Mouse (Mus musculus): ENCODE data around the gene Gm20716.

Gene Gm20716

GRCm38 (mm10) chr2:168223326-168223725, 6.8 kb downstream of the Gm20716 start:
- no peak for DNase-seq

- no peak for DNase-seq
Measured at GRCm38 (mm10) chr2:168213788-168214397, 16.3 kb downstream of the Gm20716 start.

GRCm38 (mm10) chr2:168207883-168208282, 22.3 kb downstream of the Gm20716 start:
- DNase-seq = no peak

GRCm38 (mm10) chr2:168206725-168207644, 23.2 kb downstream of the Gm20716 start, which contains the start of gene Adnp:
Gene Adnp (minus strand): TSS chr2:168207112.
- peak; percentile 96 for DNase-seq

- DNase-seq = peak; percentile 29
Measured at GRCm38 (mm10) chr2:168205681-168206631, 24.2 kb downstream of the Gm20716 start.

GRCm38 (mm10) chr2:168205265-168205664, 24.9 kb downstream of the Gm20716 start:
- DNase-seq = peak; percentile 91

GRCm38 (mm10) chr2:168204476-168204999, 25.6 kb downstream of the Gm20716 start:
- no peak for DNase-seq

- DNase-seq = no peak
Measured at GRCm38 (mm10) chr2:168200014-168200691, 30.0 kb downstream of the Gm20716 start.

- no peak for DNase-seq
Measured at GRCm38 (mm10) chr2:168199476-168199875, 30.7 kb downstream of the Gm20716 start.

GRCm38 (mm10) chr2:168198421-168198820, 31.7 kb downstream of the Gm20716 start:
- DNase-seq = no peak

GRCm38 (mm10) chr2:168195721-168196120, 34.4 kb downstream of the Gm20716 start:
- DNase-seq = no peak

- no peak for DNase-seq
Measured at GRCm38 (mm10) chr2:168193685-168194084, 36.5 kb downstream of the Gm20716 start.

- no peak for DNase-seq
Measured at GRCm38 (mm10) chr2:168191856-168192255, 38.3 kb downstream of the Gm20716 start.

GRCm38 (mm10) chr2:168175946-168176345, 54.2 kb downstream of the Gm20716 start:
- DNase-seq = no peak

- peak; percentile 83 for DNase-seq
Measured at GRCm38 (mm10) chr2:168170167-168170685, 59.9 kb downstream of the Gm20716 start.

- no peak for DNase-seq
Measured at GRCm38 (mm10) chr2:168169800-168170113, 60.4 kb downstream of the Gm20716 start.

- peak; percentile 67 for DNase-seq
Measured at GRCm38 (mm10) chr2:168168892-168169799, 61.0 kb downstream of the Gm20716 start.

GRCm38 (mm10) chr2:168167781-168168180, 62.4 kb downstream of the Gm20716 start:
- no peak for DNase-seq

- DNase-seq = peak; percentile 65
Measured at GRCm38 (mm10) chr2:168166750-168167460, 63.3 kb downstream of the Gm20716 start.

- DNase-seq = no peak
Measured at GRCm38 (mm10) chr2:168161978-168162377, 68.2 kb downstream of the Gm20716 start.
